Mouse (Mus musculus) spleen, adult 2 months (tissue): ENCODE measurements around the gene Notch1.

Source experiments
- CTCF ChIP-seq: fragments of 200-500 bp; IDR thresholded peaks from 2 replicates; pipeline ENCODE4 v1.5.1; 2011; ENCODE audit warnings: mild to moderate bottlenecking, inconsistent platforms; ENCODE audit not compliant: insufficient read depth, insufficient read length, insufficient replicate concordance; ENCODE audit errors: extremely low read depth
- POLR2A ChIP-seq: fragments of 200-500 bp; IDR thresholded peaks from 2 replicates; pipeline ENCODE4 v1.6.1; 2011; ENCODE audit warnings: low read depth, low read length, inconsistent platforms

DNA sequence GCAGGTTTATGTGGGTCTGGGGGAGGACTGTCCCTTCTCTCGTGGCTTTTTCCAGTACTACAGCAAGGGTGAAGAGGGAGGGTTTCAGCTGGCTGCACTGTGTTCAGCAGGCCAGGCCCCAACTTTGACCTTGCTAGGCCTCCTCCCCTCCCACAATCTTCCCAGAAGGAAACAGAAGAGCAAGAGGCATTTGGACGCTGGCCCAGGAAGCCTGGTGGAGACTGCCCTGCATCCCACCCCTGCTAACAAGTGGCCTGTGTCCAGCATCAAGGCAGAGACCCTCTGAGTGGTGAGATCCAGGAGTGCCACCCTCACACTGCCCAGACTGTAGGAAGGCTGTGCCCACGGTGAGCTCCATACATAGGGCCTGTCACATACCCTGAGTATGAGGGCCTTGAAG, 27.8 kb upstream of the Notch1 start:
- TF ChIP-seq POLR2A (no peak), CTCF (no peak)
